Mouse (Mus musculus) CD4-positive helper T cell, adult 2 months (primary cell): ENCODE measurements at regions not wholly inside any gene's neighbourhood (a gene's known extent, or its start where the extent isn't known, plus 50 kb on each side); places are given as distances from the start of the nearest gene placed in this dataset.

ENCODE experiments used
- DNase-seq: peaks from one replicate; pipeline ENCODE4 v3.0.0-alpha.2; 2012; ENCODE audit warnings: low read depth, missing footprints, low spot score

DNA sequence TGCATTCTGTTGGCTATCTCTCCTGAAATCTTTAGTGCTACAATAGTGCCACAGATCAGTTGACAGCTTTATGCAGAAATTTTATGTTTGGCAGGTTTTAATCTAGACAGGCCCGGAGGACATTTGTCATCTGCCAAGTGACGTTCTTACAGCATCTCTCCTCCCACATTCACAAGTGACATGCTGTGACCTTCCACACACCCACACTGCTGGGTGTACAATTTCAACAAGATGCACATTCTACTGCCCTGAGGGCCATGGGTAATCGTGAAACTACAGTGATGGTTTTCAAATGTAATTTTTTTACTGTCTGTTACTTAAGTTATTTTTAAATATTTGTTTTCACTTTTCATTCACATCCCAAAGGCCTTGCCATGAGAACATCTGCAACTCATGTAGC, 639.2 kb upstream of the Gm11114 start:
- no peak for DNase-seq

DNA sequence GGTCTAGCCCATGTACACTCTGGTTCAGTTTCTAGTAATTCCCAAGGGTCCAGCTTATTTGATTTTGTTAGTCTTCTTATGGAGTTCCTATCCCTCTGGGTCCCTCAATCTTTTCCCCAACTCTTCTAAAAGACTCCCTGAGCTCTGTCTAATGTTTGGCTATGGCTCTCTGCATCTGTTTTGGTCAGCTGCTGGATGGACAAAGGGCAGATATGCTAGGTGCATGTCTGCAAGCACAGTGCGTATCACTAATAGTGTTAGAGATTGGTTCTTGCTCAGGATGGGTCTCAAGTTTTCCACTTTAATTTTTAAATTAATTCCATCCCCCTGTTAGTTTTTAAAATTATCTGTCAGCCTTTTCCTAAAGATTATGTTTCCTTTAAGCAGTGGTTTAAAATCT, 634.2 kb upstream of the Gm11114 start:
- no peak for DNase-seq

DNA sequence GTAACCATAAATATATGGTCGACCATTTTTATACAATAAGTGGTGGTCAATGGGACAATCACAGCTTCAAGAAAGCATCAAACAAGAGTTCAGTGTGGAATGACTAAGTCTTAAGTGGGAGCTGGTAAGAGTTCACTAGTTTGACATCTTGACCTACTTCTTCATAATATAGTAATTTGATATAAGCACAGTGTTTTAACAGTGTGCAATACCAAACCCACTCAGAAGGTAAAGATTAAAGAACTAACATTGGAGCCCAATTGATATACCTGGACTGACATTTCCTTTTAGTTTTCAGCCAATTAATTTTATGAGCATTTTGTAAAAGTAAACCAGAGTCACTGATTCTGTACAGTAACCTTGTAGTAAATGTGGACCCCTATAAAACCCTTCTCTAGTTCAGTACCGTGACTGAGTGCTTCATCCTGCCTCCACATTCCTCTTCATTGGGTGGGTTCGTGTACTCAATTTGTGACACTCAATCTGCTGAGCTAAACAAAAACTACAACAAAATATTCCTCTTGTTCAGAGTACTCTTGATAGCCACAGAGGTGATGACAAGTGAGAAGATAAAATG, 593.9 kb upstream of the Gm11114 start:
- no peak for DNase-seq

DNA sequence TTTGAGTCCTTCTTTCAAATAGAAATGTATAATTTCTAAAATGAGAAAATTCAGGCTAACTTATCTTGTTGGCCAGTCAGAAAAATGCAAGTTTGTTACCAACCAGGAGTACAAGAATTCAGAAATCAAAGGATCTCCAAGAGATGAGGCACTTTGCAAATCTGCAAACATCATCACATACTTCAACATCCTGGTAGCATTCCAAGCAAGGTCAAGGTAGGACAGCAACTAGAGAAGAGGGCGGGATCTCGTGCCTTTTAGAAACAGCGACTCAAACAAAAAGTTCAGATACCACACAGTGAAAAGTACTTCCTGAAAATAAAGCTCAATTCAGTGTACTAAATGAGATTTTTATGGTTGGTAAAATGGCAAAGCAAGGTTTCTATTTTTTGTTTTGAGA, 593.2 kb upstream of the Gm11114 start:
- no peak for DNase-seq

DNA sequence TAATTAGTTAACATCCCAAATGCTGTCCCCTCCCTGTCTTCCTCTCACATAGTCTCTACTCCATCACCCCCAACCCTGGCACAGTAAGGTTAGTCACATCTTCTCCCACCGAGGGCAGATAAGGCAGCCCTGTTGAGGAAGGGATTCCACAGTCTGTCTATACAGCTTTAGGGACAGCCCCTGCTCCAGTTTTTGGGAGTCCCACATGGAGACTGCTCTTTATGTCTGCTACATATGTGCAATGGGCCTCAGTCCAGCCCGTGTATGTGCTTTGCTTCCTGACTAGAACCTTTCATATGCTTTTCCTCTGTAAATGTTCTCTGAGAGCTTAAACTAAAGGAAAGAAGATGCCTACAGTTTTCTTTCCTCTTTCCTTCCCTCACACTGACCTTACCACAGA, 592.1 kb upstream of the Gm11114 start:
- DNase-seq = no peak

DNA sequence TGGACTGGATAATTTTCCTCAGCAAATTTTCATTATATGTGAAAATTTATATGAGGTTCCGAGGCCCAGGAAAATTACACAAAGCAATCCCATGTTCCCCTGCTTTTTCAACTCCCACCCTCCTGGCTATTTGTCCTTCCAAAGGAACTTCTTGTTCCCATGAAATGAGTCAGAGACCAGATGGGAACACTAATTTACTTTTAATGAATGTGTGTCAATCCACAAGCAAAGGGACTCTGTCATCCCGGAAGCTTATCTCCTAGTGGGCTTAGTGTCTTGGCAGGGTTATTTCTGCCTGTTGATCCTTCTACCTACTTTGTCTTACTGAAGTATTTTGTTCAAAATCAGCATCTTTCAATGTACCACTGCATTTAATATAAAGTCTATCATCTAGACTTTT, 573.3 kb upstream of the Gm11114 start:
- no peak for DNase-seq

DNA sequence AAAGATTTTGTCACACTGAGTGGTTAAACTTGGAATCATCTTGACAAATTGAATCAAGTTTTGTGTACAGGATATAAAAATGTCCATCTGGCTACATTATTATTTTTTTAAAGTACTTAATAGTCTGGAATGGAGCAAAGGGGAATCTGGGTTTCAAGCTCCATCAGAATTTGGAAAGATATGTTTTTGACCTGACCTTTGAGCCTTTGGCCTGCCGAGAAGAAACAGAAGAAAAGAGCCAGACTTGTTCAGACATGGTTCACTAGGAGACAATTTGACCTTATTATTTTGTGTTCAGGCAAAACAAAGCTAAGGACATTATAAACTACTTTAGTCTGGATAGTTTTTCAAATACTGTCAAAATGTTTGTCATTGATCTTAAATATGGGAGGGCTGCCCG, 572.2 kb upstream of the Gm11114 start:
- no peak for DNase-seq

DNA sequence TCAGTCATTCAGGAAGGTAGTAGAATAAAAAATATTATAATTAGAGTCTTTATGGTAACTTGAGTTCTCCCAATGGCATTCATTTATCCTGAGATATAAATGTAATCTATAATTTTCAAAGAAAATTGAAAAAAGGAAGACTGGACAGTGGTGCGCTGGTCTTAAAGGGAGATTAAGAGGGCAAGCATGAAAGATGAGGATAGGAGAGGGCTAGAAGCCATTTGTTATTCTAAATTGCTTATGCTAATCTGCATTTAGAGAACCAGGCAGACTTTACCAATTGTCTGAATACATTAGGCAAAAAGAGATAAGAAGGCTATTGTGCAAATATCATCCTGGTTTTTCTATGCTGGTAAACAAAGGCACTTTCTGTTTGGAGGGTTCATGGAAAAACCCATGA, 558.2 kb upstream of the Gm11114 start:
- no peak for DNase-seq

DNA sequence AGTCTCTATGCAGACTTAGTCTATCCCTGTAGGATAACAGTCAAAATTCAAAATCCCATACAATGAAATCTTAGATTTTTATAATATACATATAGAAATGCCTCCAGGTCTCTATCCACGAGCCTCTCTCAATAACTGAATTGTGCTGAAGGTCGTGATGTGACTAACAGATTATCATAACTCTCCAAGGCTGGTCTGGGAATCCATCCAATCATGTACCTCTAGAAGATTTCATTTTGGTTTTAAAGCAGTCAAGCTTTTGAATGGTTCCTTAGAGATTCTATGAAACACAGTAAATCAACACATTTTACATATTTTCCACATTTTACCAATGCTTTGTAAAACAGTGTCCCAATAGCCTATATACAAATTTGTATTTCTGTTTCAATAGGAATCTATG, 557.7 kb upstream of the Gm11114 start:
- DNase-seq = no peak

DNA sequence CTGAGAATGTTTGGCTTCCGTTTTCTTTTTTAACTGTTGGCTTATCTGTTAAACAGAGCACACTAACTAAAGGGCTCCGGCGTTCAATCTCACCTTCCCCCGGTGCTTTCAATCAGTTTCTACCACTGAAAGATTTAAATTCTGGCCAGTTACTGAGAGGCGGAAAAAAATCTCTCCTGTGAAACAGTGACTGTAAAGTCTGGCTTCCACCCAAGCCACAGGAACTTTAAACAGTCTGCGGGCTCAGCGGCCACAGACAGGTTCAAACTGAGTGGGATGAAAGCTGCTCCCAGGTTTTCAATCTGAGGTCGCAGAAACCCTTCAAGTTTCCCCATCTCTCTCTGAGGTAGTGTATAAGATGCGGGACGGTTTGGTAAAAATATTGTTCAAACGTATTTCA, 538.2 kb upstream of the Gm11114 start:
- peak; percentile 33 for DNase-seq

DNA sequence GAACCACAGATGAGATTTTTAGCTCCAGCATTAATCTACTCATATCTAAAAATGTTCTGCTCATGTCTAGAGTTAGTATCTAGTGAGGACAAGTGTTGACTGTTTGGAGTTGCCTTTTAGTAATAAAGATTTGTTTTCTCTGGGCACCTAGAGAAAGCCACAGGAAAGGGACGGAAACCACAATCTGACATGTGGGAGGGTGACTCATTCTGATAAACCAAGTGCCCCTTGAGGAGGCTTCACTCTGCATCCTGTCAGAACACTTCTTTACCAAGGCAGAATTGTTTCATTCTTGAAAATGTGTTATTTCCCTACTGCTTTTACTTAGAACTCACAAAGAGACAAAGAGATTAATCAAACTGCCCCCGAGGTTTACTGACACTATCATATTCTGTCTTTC, 537.4 kb upstream of the Gm11114 start:
- DNase-seq = peak; percentile 54

DNA sequence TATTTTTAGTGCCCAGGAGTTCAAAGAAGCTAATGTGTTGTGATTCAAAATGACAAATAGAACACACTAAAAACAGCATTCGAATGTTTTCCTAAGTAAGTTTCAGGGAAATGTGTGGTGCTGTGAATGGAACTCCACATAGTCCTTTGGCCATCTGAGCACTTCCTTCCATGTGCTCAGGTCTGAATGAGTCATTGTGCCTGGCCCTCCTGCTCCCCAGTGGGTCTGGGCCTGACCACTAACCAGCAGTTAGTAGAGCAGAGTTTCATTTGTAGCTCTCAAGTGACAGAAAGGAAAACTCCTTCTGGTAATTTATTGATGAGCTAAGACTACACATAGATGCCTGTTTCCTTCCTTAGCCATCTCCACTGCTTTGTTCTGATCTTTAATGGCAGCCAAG, 533.4 kb upstream of the Gm11114 start:
- DNase-seq = no peak

DNA sequence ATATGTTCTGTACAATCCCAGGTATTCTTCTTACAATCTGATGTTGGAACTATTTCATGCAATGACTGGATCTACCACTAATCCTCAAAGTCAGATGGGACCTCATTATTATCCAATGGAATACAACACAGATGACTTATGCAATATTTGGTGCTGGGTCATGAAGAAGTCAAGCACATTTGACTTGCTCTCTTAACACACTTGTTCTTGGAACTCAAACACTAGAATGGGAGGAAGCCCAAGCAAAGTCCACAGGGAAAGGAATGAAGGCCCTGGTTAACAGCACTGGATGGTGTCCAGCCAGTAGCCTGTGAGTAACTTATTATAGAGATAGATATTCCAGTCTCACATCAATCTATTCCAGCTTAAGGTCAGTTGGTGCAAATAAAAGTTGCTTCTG, 486.8 kb upstream of the Gm11114 start:
- DNase-seq = no peak

DNA sequence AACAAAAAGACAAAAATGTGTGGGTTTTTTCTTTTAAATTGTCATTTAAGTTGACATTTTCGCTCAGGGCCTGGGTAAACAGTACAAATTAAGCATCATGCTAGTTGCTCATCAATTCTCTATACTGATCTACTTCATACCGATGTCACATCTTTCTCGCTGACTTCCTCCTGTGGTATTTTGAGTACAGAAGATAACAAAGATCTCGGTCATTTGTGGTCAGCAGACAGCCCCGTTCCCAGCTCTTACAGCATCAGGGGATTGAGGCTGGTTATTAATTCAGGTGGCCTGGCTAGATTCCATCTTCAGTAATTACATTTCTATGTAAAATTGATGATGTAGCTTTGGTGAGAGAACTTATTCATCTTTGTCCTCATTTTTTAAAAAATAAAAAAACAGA, 483.6 kb upstream of the Gm11114 start:
- DNase-seq = no peak

DNA sequence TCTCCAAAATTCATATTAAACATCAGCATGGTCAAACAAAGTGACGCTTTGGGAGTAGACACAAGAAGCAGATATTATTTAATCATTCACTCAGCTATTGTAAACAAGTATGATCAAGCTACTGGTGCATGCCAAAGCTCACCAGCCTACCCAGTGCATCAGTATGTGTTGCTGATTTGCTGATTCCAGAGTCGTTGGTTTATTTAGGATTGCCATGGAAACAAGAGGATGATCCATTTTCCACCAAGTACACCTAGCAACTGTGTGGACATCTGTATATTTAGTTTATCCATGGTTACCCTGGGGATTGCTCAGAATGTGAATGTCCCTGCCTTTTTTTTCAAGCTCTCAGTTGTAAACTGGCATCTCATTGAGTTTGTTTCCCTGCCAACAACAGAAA, 481.9 kb upstream of the Gm11114 start:
- no peak for DNase-seq

DNA sequence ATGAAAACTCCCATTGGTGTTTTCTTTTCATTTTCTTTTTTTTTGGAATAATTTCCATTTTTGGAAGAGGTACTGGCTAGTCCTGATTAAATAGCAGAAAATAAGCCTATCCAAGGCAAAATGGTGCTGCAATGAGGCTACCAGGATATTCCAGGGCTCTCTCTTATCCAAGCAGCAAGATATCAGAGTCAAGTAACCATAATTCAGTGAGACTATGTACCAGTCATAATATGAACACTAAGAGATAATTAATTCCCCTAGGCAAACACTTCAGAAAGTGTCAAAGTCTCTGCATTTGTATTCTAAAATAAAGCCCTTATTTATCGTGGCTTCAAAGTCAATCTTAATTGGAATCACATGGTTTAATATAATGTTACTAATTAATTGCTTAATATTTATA, 475.1 kb upstream of the Gm11114 start:
- DNase-seq = no peak

DNA sequence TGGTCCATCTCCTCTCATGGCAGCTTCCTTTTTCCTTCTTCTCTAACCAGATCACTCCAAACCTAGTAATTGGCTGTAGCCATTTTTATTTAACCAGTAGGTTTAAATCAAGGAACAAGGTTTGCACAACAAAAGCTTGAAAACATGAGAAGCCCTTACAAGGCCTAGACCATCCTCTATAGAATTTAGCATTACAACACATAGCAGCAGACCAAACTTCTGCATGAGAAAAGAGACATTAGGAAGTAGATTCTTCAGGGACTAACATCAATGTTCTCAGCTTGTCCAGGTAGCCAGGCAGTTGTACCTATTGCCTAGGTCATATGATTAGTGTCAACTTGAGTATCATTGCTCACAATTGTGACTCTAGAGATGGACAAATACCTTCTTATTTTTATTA, 468.6 kb upstream of the Gm11114 start:
- DNase-seq = no peak

DNA sequence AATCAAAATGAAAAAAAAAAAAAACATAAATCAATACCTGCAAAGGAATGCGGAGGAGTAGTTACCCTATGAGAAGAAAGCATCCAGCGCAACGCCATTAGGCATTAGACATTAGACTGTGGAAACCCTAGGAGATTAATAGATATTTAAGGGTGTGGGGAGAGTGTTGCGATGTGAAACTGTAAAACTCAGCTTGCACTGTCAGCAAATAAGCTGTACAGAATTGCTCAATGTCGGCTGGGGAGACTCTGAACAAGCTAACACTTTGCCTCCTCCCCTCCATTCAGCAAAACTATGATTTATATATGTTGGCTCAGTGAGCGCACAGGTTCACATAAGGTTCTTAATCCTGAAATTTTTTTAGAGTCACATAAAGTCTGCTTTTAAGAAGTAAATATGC, 451.0 kb upstream of the Gm11114 start:
- no peak for DNase-seq

DNA sequence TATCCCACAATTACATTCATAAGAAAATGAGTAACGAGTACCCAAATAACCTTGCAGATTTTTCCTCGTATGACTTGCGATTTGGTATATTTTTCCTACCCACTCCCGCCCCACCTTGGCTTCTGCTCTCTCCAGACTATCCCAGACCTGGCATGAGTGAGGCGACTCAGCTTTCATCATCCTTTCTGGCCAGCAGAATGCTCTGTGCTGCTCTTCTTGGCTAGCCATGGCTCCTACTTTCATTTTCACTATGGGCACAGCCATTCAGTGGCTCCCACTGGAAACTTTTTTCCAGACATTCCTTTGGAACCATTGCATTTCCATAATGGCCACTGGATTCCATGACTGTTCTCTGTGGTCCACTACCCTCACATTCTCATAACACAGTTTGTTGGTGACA, 449.1 kb upstream of the Gm11114 start:
- no peak for DNase-seq

DNA sequence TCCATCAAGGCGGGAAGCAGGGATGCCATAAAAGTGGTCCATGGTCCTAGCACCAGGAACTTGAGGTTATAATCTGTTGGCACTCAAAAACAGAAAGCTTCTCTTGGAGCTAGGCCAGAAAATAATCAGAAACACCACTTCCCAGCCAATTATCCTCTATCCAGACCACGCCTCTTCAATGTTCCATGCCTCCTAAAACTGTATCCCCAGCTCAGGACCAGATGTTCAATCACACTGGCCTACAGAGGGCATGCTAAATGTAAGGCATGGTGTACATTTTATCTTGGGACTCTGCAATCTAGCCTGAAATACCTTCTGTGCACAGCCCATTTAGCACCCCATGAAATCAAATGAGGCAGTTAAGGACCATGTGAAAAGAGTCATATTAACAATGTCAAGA, 418.4 kb upstream of the Gm11114 start:
- no peak for DNase-seq

DNA sequence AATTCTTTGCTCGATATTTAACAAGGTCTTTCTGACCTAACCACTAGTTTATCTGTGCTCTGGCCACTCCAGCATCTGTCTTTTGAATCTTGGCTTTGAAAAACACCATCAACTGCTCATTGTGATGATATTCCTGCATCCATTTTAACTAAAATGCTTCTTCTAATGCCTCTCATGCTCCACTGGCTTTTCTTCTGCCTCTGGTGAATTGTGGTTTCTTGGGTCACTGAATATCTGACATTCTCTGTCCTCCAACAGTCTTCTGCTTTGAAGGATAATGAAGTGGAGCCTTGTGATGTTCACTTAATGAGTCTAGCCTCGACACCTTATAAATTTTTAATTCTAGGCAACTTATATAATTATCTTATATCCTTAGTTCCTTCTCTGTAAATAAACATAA, 416.5 kb upstream of the Gm11114 start:
- DNase-seq = no peak

DNA sequence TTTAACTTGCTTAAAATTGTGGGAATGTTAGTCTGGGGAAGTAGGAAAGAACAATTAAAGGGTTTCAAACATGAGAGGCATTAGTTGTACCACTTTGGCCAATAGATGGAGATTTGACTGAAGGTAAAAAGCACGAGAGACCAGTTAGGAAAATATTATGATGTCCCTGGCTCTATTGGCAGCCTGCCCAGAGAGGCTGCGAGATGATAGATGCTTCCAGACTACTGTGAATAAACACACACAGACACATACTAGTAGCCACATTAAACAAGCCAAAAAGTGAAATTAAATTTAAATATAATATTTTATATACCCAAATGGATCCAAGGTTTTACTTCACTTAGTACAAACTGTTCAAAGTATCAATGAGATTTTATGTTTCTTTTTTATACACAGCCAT, 411.9 kb upstream of the Gm11114 start:
- DNase-seq = no peak

DNA sequence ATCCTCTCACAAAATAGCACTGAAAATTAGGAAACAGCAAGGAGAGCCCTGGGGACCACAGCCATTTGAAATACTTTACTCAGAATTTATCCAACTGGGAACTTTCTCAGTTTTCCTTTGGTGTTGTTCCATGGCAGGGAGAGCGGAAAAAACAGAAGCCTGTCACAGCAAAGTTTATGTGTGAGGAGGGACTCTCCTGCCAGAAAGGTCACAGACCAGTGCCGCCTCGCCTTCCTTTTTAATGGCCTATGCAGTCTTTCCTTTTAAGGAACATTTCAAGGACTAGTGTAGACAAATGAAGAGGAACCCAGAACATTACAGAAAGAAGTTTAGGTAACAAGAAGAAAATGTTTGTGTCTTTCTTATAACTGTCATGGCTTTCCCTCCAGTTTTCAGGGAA, 406.3 kb upstream of the Gm11114 start:
- no peak for DNase-seq

DNA sequence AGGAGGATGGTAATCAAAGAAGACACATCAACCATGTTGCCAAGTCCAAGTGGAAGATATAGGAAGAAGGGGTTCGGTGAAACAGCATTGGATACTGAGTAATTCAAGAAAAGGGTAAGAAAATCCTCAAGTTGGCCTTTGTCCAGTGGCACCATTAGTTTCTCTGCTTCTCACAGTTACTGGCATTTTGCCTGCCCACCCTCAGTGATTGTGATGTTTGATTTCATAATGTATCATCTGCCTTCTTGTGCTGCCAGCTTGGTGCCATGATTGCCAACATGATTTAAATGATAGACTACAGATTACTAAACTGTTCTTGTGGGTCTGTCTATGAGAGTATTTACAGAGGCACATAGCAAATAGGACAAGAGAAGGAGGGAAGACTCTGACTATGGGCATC, 399.3 kb upstream of the Gm11114 start:
- DNase-seq = no peak

DNA sequence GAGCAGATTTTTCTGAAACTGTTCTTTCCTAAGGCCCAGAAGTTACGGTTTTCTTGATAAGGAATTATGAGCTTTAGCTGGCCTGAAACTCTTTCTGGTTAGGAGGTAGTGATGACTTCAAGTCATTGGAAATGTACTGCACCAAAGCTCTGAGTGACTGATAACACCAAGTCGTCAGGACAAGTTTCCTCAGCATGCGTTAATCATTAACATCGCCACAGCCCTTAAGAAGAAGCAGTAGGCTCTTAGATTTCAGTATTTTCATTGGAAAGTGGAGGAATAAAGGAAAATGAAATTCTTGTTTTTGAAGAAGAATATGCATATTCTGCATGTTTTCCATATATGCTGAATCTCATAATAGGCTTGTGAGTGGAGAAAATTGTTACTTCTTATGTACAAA, 390.3 kb upstream of the Gm11114 start:
- DNase-seq = no peak
